In the genomic region with DNA sequence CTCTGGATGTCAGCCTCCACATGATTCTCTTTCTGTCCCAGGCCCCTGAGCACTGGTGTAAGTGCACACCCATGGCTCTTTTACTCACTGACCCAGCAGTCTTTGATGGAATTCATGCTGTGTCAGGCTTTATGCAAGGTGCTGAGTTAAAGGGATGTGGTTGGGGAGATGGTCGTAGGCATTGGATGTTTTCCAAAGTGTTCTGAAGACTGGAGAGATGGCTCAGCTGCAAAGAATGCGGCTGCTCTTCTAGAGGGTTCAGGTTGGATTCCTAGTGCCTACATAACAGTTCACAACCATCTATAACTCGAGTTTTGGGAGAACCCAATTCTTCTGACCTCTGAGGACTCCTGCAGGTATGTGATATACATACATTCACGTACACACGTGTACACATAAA, we compare ENCODE assay signal across 26 mouse cellular contexts.
A peak's percentile ranks its signal among the peaks of the same experiment; 100 is the strongest.
DNase-seq lines count a peak whose midpoint lies in the region; ATAC-seq and TF ChIP-seq lines count a peak whose summit lies in the region.
"Had no signal": no experiment of that assay in that cellular context is flagged by ENCODE, and none has a peak within 500 bp of the region (broad histone marks: within the 10 kb centered on the region; RNA-seq: fewer than 3 reads in every experiment).

No protein-coding gene starts in this region.

- intact Hi-C loops in gastrocnemius, adult 2 months (cut with DNase I), result no loop called here

- H3K27me3 ChIP-seq in Patski, result no peaks in the 10 kb centered on the region
- H3K27me3 ChIP-seq: CH12.LX; embryonic facial prominence, embryonic 13.5 days; embryonic facial prominence, embryonic 15.5 days; forebrain, embryonic 12.5 days had no signal

- CTCF ChIA-PET in Patski (lab: Charles Lee), result no interaction called here

- TF ChIP-seq CTCF in Patski (IDR thresholded peaks at IDR 0.05), result no peak
- TF ChIP-seq CTCF in gastrocnemius, adult 2 months (IDR thresholded peaks at IDR 0.05), result no peak

- H3K27ac ChIP-seq in gastrocnemius, adult 2 months, result no peak overlapping the region
- H3K27ac ChIP-seq: embryonic facial prominence, embryonic 13.5 days; embryonic facial prominence, embryonic 15.5 days; forebrain, embryonic 10.5 days; forebrain, embryonic 12.5 days had no signal

- POLR2A ChIA-PET in Patski (lab: Charles Lee), result interaction anchor here (1.0 kb wide), 1 partner anchor 20 kb away, joined by 3 read pairs; no protein-coding TSS in a partner anchor

- in situ Hi-C loops in Patski (cut with MboI; ENCODE audit: low pct_unique_long_range_greater_than_20kb), result no loop called here

- peak; percentile 54 for ATAC-seq in Patski
- ATAC-seq: CD4-positive, CD25-positive, alpha-beta regulatory T cell, adult 4 months; forebrain, embryonic 14.5 days; forebrain, embryonic 16.5 days had no signal

- no peak overlapping the region for H3K4me3 ChIP-seq in gastrocnemius, adult 2 months
- H3K4me3 ChIP-seq: embryonic facial prominence, embryonic 13.5 days; embryonic facial prominence, embryonic 15.5 days; erythroblast, embryonic 14.5 days; forebrain, embryonic 10.5 days; forebrain, embryonic 12.5 days had no signal

- peak; percentile 40 for DNase-seq in 3134 (ENCODE audit: extremely low read depth, insufficient read length, low spot score)
- peak; percentile 80 for DNase-seq in 3T3-L1 (ENCODE audit: low read depth, low spot score)
- peak; percentile 67 for DNase-seq in Muller cell, postnatal 12 days (ENCODE audit: inconsistent ontology term)
- DNase-seq in Patski (ENCODE audit: low read depth, low spot score), result no peak
- DNase-seq in gastrocnemius, adult 2 months, result no peak
- no peak for DNase-seq in layer of hippocampus, postnatal 25 days (ENCODE audit: extremely low spot score in 1 of 2, low spot score in 1 of 2)
- no peak for DNase-seq in left cerebral cortex, adult 11 months (ENCODE audit: low spot score)
- DNase-seq: adrenal gland, adult 2 months; adrenal gland, postnatal 10 days; adrenal gland, postnatal 25 days; cerebellum, adult 11 months; cerebellum, adult 18-20 months; cerebellum, adult 8-10 months; cerebellum, adult 9-11 months; cerebellum, postnatal 14 days; cerebellum, postnatal 36 days; embryo, embryonic 11 days had no signal

Comparison
In these comparisons a context has a peak if more than half of its experiments do, and no peak if none do; other contexts are left out.
1. DNase-seq: peak in 3134 (single experiment), 3T3-L1 (single experiment) and Muller cell, postnatal 12 days (single experiment); none in Patski (single experiment), gastrocnemius, adult 2 months (single experiment), layer of hippocampus, postnatal 25 days (0 of 2) and left cerebral cortex, adult 11 months (single experiment).